Mouse (Mus musculus): ENCODE results near the gene Akr7a5.

Gene Akr7a5

GRCm38 (mm10) chr4:139345416-139346019 is 35.0 kb downstream of the Akr7a5 start:
- in situ Hi-C loops (cut with MboI; ENCODE audit: low sequenced_read_pairs): no loop called here

- in situ Hi-C loops (cut with MboI; ENCODE audit: low sequenced_read_pairs): no loop called here
Observed at GRCm38 (mm10) chr4:139351931-139352711, 41.6 kb downstream of the Akr7a5 start, which contains the start of the genes Mrto4, Emc1 and Ubr4. Mrto4 (minus strand) TSS chr4:139352576. Emc1 (plus strand) TSS chr4:139352587. Ubr4 (plus strand) TSS chr4:139352609.

GRCm38 (mm10) chr4:139352832-139353231 is 42.3 kb downstream of the Akr7a5 start:
- in situ Hi-C loops (cut with MboI; ENCODE audit: low sequenced_read_pairs): no loop called here

GRCm38 (mm10) chr4:139357211-139357610 is 46.7 kb downstream of the Akr7a5 start:
- in situ Hi-C loops (cut with MboI; ENCODE audit: low sequenced_read_pairs): no loop called here

GRCm38 (mm10) chr4:139360761-139361548 is 50.4 kb downstream of the Akr7a5 start:
- in situ Hi-C loops (cut with MboI; ENCODE audit: low sequenced_read_pairs): no loop called here

GRCm38 (mm10) chr4:139367336-139367735 is 56.8 kb downstream of the Akr7a5 start:
- in situ Hi-C loops (cut with MboI; ENCODE audit: low sequenced_read_pairs): no loop called here
